Mouse (Mus musculus): Measurements from ENCODE around the gene Zc3h12c. TPM values are rescaled to one million over a fixed set of nuclear protein-coding genes. Genes with fewer than 3 reads are reported as not detected.

Zc3h12c gene
- 10.9 and 12.3 TPM in 2 replicates for polyA plus RNA-seq (2014; fragmentation: Nextera tagmentation; extraction: Ambion mirVana)

GRCm38 (mm10) chr9:52167863-52168685 lies at the start of gene Zc3h12c:
Gene Zc3h12c (minus strand): TSS chr9:52168572.
- no peaks in the 10 kb centered on the region for H3K36me3 ChIP-seq (ENCODE audit: control insufficient read depth, insufficient read depth, low read length)
- no peaks in the 10 kb centered on the region for H3K9me3 ChIP-seq (ENCODE audit: control insufficient read depth, low read length)
- H3K27ac ChIP-seq (replicated peaks; ENCODE audit: low read depth, low read length), result peak within 1 kb of the TSS; percentile 98
- WGBS, result under 1% methylated on average over 98 of the region's 100 CpGs
- peak within 1 kb of the TSS; percentile 100 for H3K9ac ChIP-seq (replicated peaks; ENCODE audit: low read length)
- no peaks in the 10 kb centered on the region for H3K27me3 ChIP-seq (ENCODE audit: control insufficient read depth, insufficient read depth, low read length)
- DNase-seq (peak; percentile 84), ATAC-seq (ENCODE audit: low FRiP score, low TSS enrichment) (peak; percentile 79)
- peak within 1 kb of the TSS; percentile 94 for H3K4me3 ChIP-seq (replicated peaks; ENCODE audit: low read depth, low read length)
- H3K4me1 ChIP-seq (ENCODE audit: control insufficient read depth, insufficient read depth, low read length), result peaks cover 30% of the 10 kb centered on the region
- peak within 1 kb of the TSS; percentile 72 for H3K4me2 ChIP-seq (ENCODE audit: low read length)

DNA sequence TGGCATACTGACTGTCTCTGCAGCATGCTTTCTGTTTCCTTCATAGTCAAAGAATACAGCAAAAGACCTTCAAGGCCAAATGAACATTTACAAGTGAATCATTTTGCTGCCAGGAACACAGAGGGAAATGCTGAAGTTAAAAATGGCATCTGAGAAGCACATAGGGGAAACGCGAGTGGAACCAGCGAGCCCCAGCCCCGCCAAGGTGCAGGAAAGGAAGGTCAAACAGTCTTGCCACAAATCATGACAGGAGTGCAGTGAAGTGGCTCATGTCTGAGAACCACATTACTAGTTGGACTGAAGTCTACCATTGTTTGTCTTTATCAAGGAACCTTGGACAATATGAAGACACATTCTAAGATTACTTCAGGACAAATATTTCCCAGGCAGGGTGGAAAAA lies 49.3 kb upstream of the Zc3h12c start:
- no peak for ATAC-seq (ENCODE audit: low FRiP score, low TSS enrichment)
- Histone ChIP-seq H3K9me3 (ENCODE audit: control insufficient read depth, low read length) (no peaks in the 10 kb centered on the region), H3K27ac (replicated peaks; ENCODE audit: low read depth, low read length) (no peak overlapping the region), H3K4me3 (replicated peaks; ENCODE audit: low read depth, low read length) (no peak overlapping the region), H3K27me3 (ENCODE audit: control insufficient read depth, insufficient read depth, low read length) (no peaks in the 10 kb centered on the region), H3K4me2 (ENCODE audit: low read length) (no peak overlapping the region), H3K9ac (replicated peaks; ENCODE audit: low read length) (no peak overlapping the region), H3K36me3 (ENCODE audit: control insufficient read depth, insufficient read depth, low read length) (no peaks in the 10 kb centered on the region), H3K4me1 (ENCODE audit: control insufficient read depth, insufficient read depth, low read length) (no peaks in the 10 kb centered on the region)
- DNase-seq, result no peak
- WGBS, result 83% methylated on average over 4 of the region's 4 CpGs

- Histone ChIP-seq H3K4me2 (ENCODE audit: low read length) (no peak overlapping the region), H3K36me3 (ENCODE audit: control insufficient read depth, insufficient read depth, low read length) (no peaks in the 10 kb centered on the region), H3K4me3 (replicated peaks; ENCODE audit: low read depth, low read length) (no peak overlapping the region), H3K27me3 (ENCODE audit: control insufficient read depth, insufficient read depth, low read length) (no peaks in the 10 kb centered on the region), H3K27ac (replicated peaks; ENCODE audit: low read depth, low read length) (no peak overlapping the region), H3K4me1 (ENCODE audit: control insufficient read depth, insufficient read depth, low read length) (no peaks in the 10 kb centered on the region), H3K9ac (replicated peaks; ENCODE audit: low read length) (no peak overlapping the region), H3K9me3 (ENCODE audit: control insufficient read depth, low read length) (no peaks in the 10 kb centered on the region)
- 86% methylated on average over 3 of the region's 3 CpGs for WGBS
- DNase-seq (no peak), ATAC-seq (ENCODE audit: low FRiP score, low TSS enrichment) (no peak)
Measured at GRCm38 (mm10) chr9:52215291-52215690, 46.9 kb upstream of the Zc3h12c start.

DNA sequence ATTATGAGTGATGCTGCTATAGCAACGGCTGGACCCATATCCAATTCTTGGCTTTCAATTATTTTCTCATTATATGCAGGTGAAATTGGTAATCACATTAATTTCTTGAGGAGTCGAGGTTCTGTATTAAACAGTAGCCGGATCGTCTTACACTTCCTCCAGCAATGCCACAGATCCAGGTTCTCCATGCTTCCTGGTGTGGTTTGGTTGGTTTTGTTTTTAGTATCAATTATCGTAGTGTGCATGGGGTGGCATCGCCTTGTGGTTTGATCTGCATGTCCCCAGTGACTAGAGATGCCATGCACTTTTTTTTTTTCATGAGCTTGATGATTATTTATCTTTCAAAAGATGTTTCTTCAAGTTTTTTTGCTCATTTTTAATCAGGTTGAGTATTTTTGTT lies 44.0 kb upstream of the Zc3h12c start:
- no peak overlapping the region for H3K4me3 ChIP-seq (replicated peaks; ENCODE audit: low read depth, low read length)
- no peaks in the 10 kb centered on the region for H3K36me3 ChIP-seq (ENCODE audit: control insufficient read depth, insufficient read depth, low read length)
- H3K4me2 ChIP-seq (ENCODE audit: low read length), result no peak overlapping the region
- ATAC-seq (ENCODE audit: low FRiP score, low TSS enrichment), result no peak
- H3K4me1 ChIP-seq (ENCODE audit: control insufficient read depth, insufficient read depth, low read length), result no peaks in the 10 kb centered on the region
- H3K9me3 ChIP-seq (ENCODE audit: control insufficient read depth, low read length), result no peaks in the 10 kb centered on the region
- H3K27me3 ChIP-seq (ENCODE audit: control insufficient read depth, insufficient read depth, low read length), result no peaks in the 10 kb centered on the region
- 93% methylated on average over 6 of the region's 6 CpGs for WGBS
- DNase-seq, result no peak
- H3K27ac ChIP-seq (replicated peaks; ENCODE audit: low read depth, low read length), result no peak overlapping the region
- H3K9ac ChIP-seq (replicated peaks; ENCODE audit: low read length), result no peak overlapping the region

DNA sequence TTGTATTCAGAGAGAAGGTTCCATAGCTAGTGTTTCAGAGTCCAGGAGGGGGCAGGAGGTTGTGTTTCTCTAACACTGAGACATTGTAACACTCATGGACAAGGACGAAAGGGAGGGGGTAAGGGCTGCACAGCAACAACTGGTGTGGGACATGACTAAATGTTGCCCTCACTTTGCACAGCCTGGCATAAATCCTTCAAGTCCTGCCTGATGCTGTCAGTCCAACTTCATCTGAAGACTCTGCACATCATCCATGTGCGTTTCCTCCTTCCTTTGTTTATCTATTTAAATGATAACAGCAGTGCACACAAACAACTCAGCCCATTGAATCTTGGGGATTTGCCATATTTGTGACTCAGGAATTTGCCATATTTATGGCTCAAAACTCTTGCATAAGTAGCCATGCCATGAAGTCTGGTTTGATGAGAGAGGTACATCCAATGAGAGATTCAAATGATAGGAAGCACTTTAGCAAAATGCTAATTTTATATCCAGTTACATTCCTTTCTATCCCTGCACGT lies 40.2 kb upstream of the Zc3h12c start:
- DNase-seq (no peak), ATAC-seq (ENCODE audit: low FRiP score, low TSS enrichment) (no peak)
- Histone ChIP-seq H3K9me3 (ENCODE audit: control insufficient read depth, low read length) (no peaks in the 10 kb centered on the region), H3K4me3 (replicated peaks; ENCODE audit: low read depth, low read length) (no peak overlapping the region), H3K36me3 (ENCODE audit: control insufficient read depth, insufficient read depth, low read length) (no peaks in the 10 kb centered on the region), H3K27ac (replicated peaks; ENCODE audit: low read depth, low read length) (no peak overlapping the region), H3K9ac (replicated peaks; ENCODE audit: low read length) (no peak overlapping the region), H3K4me2 (ENCODE audit: low read length) (no peak overlapping the region), H3K4me1 (ENCODE audit: control insufficient read depth, insufficient read depth, low read length) (no peaks in the 10 kb centered on the region), H3K27me3 (ENCODE audit: control insufficient read depth, insufficient read depth, low read length) (no peaks in the 10 kb centered on the region)
- 86% methylated on average over 3 of the region's 3 CpGs for WGBS

DNA sequence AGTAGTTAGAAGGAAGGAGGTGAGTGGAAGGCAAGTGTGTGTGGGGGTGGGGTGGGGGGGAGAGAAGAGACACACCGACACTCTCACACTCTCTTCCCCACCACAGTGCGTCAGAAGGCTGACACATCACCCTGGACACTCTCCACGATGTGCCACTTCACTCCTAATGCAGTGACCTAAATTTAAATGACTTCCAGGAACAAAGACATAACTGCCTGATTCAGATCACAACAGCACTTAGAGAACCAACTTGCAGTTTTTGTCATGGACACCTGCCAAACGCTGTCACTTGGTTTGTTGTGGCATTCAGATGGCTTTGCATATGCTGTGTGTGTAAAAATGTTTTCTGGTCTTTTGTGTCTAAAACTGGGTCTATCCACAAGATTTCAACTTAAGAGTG lies 34.8 kb upstream of the Zc3h12c start:
- no peak overlapping the region for H3K27ac ChIP-seq (replicated peaks; ENCODE audit: low read depth, low read length)
- 65% methylated on average over 4 of the region's 4 CpGs for WGBS
- ATAC-seq (ENCODE audit: low FRiP score, low TSS enrichment), result no peak

GRCm38 (mm10) chr9:52200271-52200670 lies 31.9 kb upstream of the Zc3h12c start:
- no peaks in the 10 kb centered on the region for H3K9me3 ChIP-seq (ENCODE audit: control insufficient read depth, low read length)
- no peak overlapping the region for H3K4me3 ChIP-seq (replicated peaks; ENCODE audit: low read depth, low read length)
- H3K4me2 ChIP-seq (ENCODE audit: low read length), result no peak overlapping the region
- no peak overlapping the region for H3K9ac ChIP-seq (replicated peaks; ENCODE audit: low read length)
- H3K27ac ChIP-seq (replicated peaks; ENCODE audit: low read depth, low read length), result no peak overlapping the region
- 88% methylated on average over 4 of the region's 4 CpGs for WGBS
- no peaks in the 10 kb centered on the region for H3K27me3 ChIP-seq (ENCODE audit: control insufficient read depth, insufficient read depth, low read length)
- ATAC-seq (ENCODE audit: low FRiP score, low TSS enrichment), result no peak
- no peaks in the 10 kb centered on the region for H3K4me1 ChIP-seq (ENCODE audit: control insufficient read depth, insufficient read depth, low read length)
- no peaks in the 10 kb centered on the region for H3K36me3 ChIP-seq (ENCODE audit: control insufficient read depth, insufficient read depth, low read length)
- DNase-seq, result no peak

More for the DNA sequence above, 34.8 kb upstream of the Zc3h12c start:
- Histone ChIP-seq H3K4me2 (ENCODE audit: low read length) (no peak overlapping the region), H3K27me3 (ENCODE audit: control insufficient read depth, insufficient read depth, low read length) (no peaks in the 10 kb centered on the region), H3K36me3 (ENCODE audit: control insufficient read depth, insufficient read depth, low read length) (no peaks in the 10 kb centered on the region), H3K4me1 (ENCODE audit: control insufficient read depth, insufficient read depth, low read length) (no peaks in the 10 kb centered on the region), H3K9me3 (ENCODE audit: control insufficient read depth, low read length) (no peaks in the 10 kb centered on the region), H3K9ac (replicated peaks; ENCODE audit: low read length) (no peak overlapping the region), H3K4me3 (replicated peaks; ENCODE audit: low read depth, low read length) (no peak overlapping the region)
- DNase-seq, result no peak

DNA sequence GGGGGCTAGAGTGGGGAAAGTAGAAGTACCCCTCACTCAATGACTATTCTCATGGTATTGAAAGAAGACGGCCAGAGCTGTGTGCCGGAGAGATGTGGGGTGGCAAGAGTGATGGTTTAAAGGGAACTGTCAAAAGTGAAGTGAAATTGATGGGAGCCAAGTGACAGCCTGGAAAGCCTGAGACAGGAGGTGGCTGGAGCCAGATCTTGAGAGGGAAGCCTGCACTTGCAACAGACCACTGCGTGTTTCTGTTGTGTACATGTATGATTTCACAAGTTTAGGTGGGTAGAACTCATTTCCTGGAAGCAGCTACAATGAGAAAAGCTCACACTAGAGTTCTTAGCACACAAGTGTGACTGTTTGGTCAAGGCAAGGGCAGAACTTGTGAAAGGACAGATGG lies 27.5 kb upstream of the Zc3h12c start:
- Histone ChIP-seq H3K27ac (replicated peaks; ENCODE audit: low read depth, low read length) (no peak overlapping the region), H3K36me3 (ENCODE audit: control insufficient read depth, insufficient read depth, low read length) (no peaks in the 10 kb centered on the region), H3K9me3 (ENCODE audit: control insufficient read depth, low read length) (no peaks in the 10 kb centered on the region), H3K4me2 (ENCODE audit: low read length) (no peak overlapping the region), H3K9ac (replicated peaks; ENCODE audit: low read length) (no peak overlapping the region), H3K4me3 (replicated peaks; ENCODE audit: low read depth, low read length) (no peak overlapping the region), H3K4me1 (ENCODE audit: control insufficient read depth, insufficient read depth, low read length) (no peaks in the 10 kb centered on the region), H3K27me3 (ENCODE audit: control insufficient read depth, insufficient read depth, low read length) (no peaks in the 10 kb centered on the region)
- 80% methylated on average over 3 of the region's 3 CpGs for WGBS
- DNase-seq (no peak), ATAC-seq (ENCODE audit: low FRiP score, low TSS enrichment) (no peak)

- Histone ChIP-seq H3K36me3 (ENCODE audit: control insufficient read depth, insufficient read depth, low read length) (no peaks in the 10 kb centered on the region), H3K4me1 (ENCODE audit: control insufficient read depth, insufficient read depth, low read length) (no peaks in the 10 kb centered on the region), H3K27ac (replicated peaks; ENCODE audit: low read depth, low read length) (no peak overlapping the region), H3K4me2 (ENCODE audit: low read length) (no peak overlapping the region), H3K27me3 (ENCODE audit: control insufficient read depth, insufficient read depth, low read length) (no peaks in the 10 kb centered on the region), H3K9ac (replicated peaks; ENCODE audit: low read length) (no peak overlapping the region), H3K4me3 (replicated peaks; ENCODE audit: low read depth, low read length) (no peak overlapping the region), H3K9me3 (ENCODE audit: control insufficient read depth, low read length) (no peaks in the 10 kb centered on the region)
- 88% methylated on average over 5 of the region's 5 CpGs for WGBS
- no peak for ATAC-seq (ENCODE audit: low FRiP score, low TSS enrichment)
- no peak for DNase-seq
Measured at GRCm38 (mm10) chr9:52193851-52194250, 25.5 kb upstream of the Zc3h12c start.

All from midbrain, embryonic 14.5 days (tissue).